Mouse (Mus musculus): ENCODE measurements around the gene Abca13. TPM values are rescaled to one million over a fixed set of nuclear protein-coding genes. Genes with fewer than 3 reads are reported as not detected.
"Not testable (repeated sequence)": the region's sequence is repeated elsewhere in the genome, so short reads cannot be mapped to it uniquely, and the experiment has no call there.

Abca13 gene
- polyA plus RNA-seq, 1 experiment from 2014 or later = 0.04 TPM

- Histone ChIP-seq H3K27me3 (no peaks in the 10 kb centered on the region), H3K36me3 (no peaks in the 10 kb centered on the region), H3K27ac (no peak overlapping the region), H3K9me3 (no peaks in the 10 kb centered on the region), H3K4me1 (replicated peaks) (no peaks in the 10 kb centered on the region), H3K4me3 (replicated peaks) (no peak overlapping the region), H3K4me2 (replicated peaks) (no peak overlapping the region), H3K9ac (replicated peaks) (no peak overlapping the region)
- no peak for ATAC-seq
- WGBS = 70% methylated on average over 2 of the region's 2 CpGs
Observed at GRCm38 (mm10) chr11:9199868-9200267, 8.1 kb downstream of the Abca13 start.

GRCm38 (mm10) chr11:9210707-9211106 lies 19.0 kb downstream of the Abca13 start:
- no peak overlapping the region for H3K4me2 ChIP-seq (replicated peaks)
- H3K4me3 ChIP-seq (replicated peaks) = no peak overlapping the region
- H3K9ac ChIP-seq (replicated peaks) = no peak overlapping the region
- 66% methylated on average over 8 of the region's 8 CpGs for WGBS
- no peak overlapping the region for H3K27ac ChIP-seq
- H3K4me1 ChIP-seq (replicated peaks) = no peaks in the 10 kb centered on the region
- no peaks in the 10 kb centered on the region for H3K36me3 ChIP-seq
- ATAC-seq = no peak
- no peaks in the 10 kb centered on the region for H3K27me3 ChIP-seq
- no peaks in the 10 kb centered on the region for H3K9me3 ChIP-seq

- ATAC-seq = no peak
- 92% methylated on average over 9 of the region's 9 CpGs for WGBS
- H3K4me2 ChIP-seq (replicated peaks) = no peak overlapping the region
- no peaks in the 10 kb centered on the region for H3K4me1 ChIP-seq (replicated peaks)
- H3K9ac ChIP-seq (replicated peaks) = no peak overlapping the region
- H3K4me3 ChIP-seq (replicated peaks) = no peak overlapping the region
- H3K36me3 ChIP-seq = no peaks in the 10 kb centered on the region
- no peaks in the 10 kb centered on the region for H3K9me3 ChIP-seq
- no peaks in the 10 kb centered on the region for H3K27me3 ChIP-seq
- no peak overlapping the region for H3K27ac ChIP-seq
Observed at GRCm38 (mm10) chr11:9213580-9213979, 21.8 kb downstream of the Abca13 start.

GRCm38 (mm10) chr11:9216252-9216651 lies 24.5 kb downstream of the Abca13 start:
- H3K27ac ChIP-seq = no peak overlapping the region
- H3K4me3 ChIP-seq (replicated peaks) = no peak overlapping the region
- H3K36me3 ChIP-seq = no peaks in the 10 kb centered on the region
- H3K4me2 ChIP-seq (replicated peaks) = no peak overlapping the region
- H3K9ac ChIP-seq (replicated peaks) = no peak overlapping the region
- H3K27me3 ChIP-seq = no peaks in the 10 kb centered on the region
- ATAC-seq = no peak
- H3K4me1 ChIP-seq (replicated peaks) = no peaks in the 10 kb centered on the region
- 25% methylated on average over 4 of the region's 4 CpGs for WGBS
- no peaks in the 10 kb centered on the region for H3K9me3 ChIP-seq

GRCm38 (mm10) chr11:9220501-9220900 lies 28.8 kb downstream of the Abca13 start:
- H3K36me3 ChIP-seq = no peaks in the 10 kb centered on the region
- no peaks in the 10 kb centered on the region for H3K27me3 ChIP-seq
- H3K4me2 ChIP-seq (replicated peaks) = no peak overlapping the region
- no peaks in the 10 kb centered on the region for H3K4me1 ChIP-seq (replicated peaks)
- no peak overlapping the region for H3K9ac ChIP-seq (replicated peaks)
- no peak overlapping the region for H3K4me3 ChIP-seq (replicated peaks)
- H3K9me3 ChIP-seq = no peaks in the 10 kb centered on the region
- ATAC-seq = no peak
- H3K27ac ChIP-seq = no peak overlapping the region
- WGBS = 77% methylated on average over 3 of the region's 3 CpGs

- no peak overlapping the region for H3K4me2 ChIP-seq (replicated peaks)
- H3K9me3 ChIP-seq = no peaks in the 10 kb centered on the region
- no peaks in the 10 kb centered on the region for H3K4me1 ChIP-seq (replicated peaks)
- H3K4me3 ChIP-seq (replicated peaks) = no peak overlapping the region
- ATAC-seq = no peak
- no peaks in the 10 kb centered on the region for H3K27me3 ChIP-seq
- H3K27ac ChIP-seq = no peak overlapping the region
- no peak overlapping the region for H3K9ac ChIP-seq (replicated peaks)
- no peaks in the 10 kb centered on the region for H3K36me3 ChIP-seq
- WGBS = 98% methylated on average over 1 of the region's 1 CpGs
Observed at GRCm38 (mm10) chr11:9221646-9222045, 29.9 kb downstream of the Abca13 start.

GRCm38 (mm10) chr11:9226399-9226798 lies 34.7 kb downstream of the Abca13 start:
- H3K9me3 ChIP-seq = no peaks in the 10 kb centered on the region
- no peak overlapping the region for H3K4me2 ChIP-seq (replicated peaks)
- H3K27ac ChIP-seq = no peak overlapping the region
- H3K36me3 ChIP-seq = no peaks in the 10 kb centered on the region
- ATAC-seq = no peak
- no peak overlapping the region for H3K4me3 ChIP-seq (replicated peaks)
- H3K4me1 ChIP-seq (replicated peaks) = no peaks in the 10 kb centered on the region
- 86% methylated on average over 4 of the region's 4 CpGs for WGBS
- H3K27me3 ChIP-seq = no peaks in the 10 kb centered on the region
- no peak overlapping the region for H3K9ac ChIP-seq (replicated peaks)

- not testable (repeated sequence) for H3K4me3 ChIP-seq (replicated peaks); H3K36me3 ChIP-seq; H3K27ac ChIP-seq; H3K4me1 ChIP-seq (replicated peaks); H3K27me3 ChIP-seq; ATAC-seq; H3K9me3 ChIP-seq; H3K4me2 ChIP-seq (replicated peaks); H3K9ac ChIP-seq (replicated peaks)
- 89% methylated on average over 5 of the region's 5 CpGs for WGBS
Observed at GRCm38 (mm10) chr11:9249627-9250026, 57.9 kb downstream of the Abca13 start.

GRCm38 (mm10) chr11:9263072-9263471 lies 71.3 kb downstream of the Abca13 start:
- not testable (repeated sequence) for H3K36me3 ChIP-seq; ATAC-seq; H3K27me3 ChIP-seq; H3K4me1 ChIP-seq (replicated peaks); H3K4me3 ChIP-seq (replicated peaks); H3K27ac ChIP-seq; H3K4me2 ChIP-seq (replicated peaks); H3K9me3 ChIP-seq; H3K9ac ChIP-seq (replicated peaks)
- WGBS = 51% methylated on average over 3 of the region's 3 CpGs

- WGBS = 76% methylated on average over 3 of the region's 3 CpGs
- no peaks in the 10 kb centered on the region for H3K36me3 ChIP-seq
- no peak for ATAC-seq
Observed at GRCm38 (mm10) chr11:9269090-9269489, 77.3 kb downstream of the Abca13 start.

GRCm38 (mm10) chr11:9285204-9285603 lies 93.5 kb downstream of the Abca13 start:
- no peak overlapping the region for H3K27ac ChIP-seq
- WGBS = 90% methylated on average over 3 of the region's 3 CpGs
- no peaks in the 10 kb centered on the region for H3K36me3 ChIP-seq
- no peak for ATAC-seq
- H3K9ac ChIP-seq (replicated peaks) = no peak overlapping the region
- H3K4me2 ChIP-seq (replicated peaks) = no peak overlapping the region
- H3K4me3 ChIP-seq (replicated peaks) = no peak overlapping the region
- H3K4me1 ChIP-seq (replicated peaks) = no peaks in the 10 kb centered on the region
- H3K9me3 ChIP-seq = no peaks in the 10 kb centered on the region
- no peaks in the 10 kb centered on the region for H3K27me3 ChIP-seq

More at GRCm38 (mm10) chr11:9269090-9269489, 77.3 kb downstream of the Abca13 start:
- H3K9me3 ChIP-seq = no peaks in the 10 kb centered on the region
- H3K4me3 ChIP-seq (replicated peaks) = no peak overlapping the region
- H3K4me2 ChIP-seq (replicated peaks) = no peak overlapping the region
- no peak overlapping the region for H3K27ac ChIP-seq
- no peak overlapping the region for H3K9ac ChIP-seq (replicated peaks)
- H3K4me1 ChIP-seq (replicated peaks) = no peaks in the 10 kb centered on the region
- H3K27me3 ChIP-seq = no peaks in the 10 kb centered on the region

GRCm38 (mm10) chr11:9285759-9286158 lies 94.0 kb downstream of the Abca13 start:
- no peaks in the 10 kb centered on the region for H3K36me3 ChIP-seq
- H3K27ac ChIP-seq = no peak overlapping the region
- no peaks in the 10 kb centered on the region for H3K9me3 ChIP-seq
- H3K27me3 ChIP-seq = no peaks in the 10 kb centered on the region
- no peak overlapping the region for H3K4me3 ChIP-seq (replicated peaks)
- no peak overlapping the region for H3K9ac ChIP-seq (replicated peaks)
- H3K4me2 ChIP-seq (replicated peaks) = no peak overlapping the region
- 87% methylated on average over 3 of the region's 3 CpGs for WGBS
- H3K4me1 ChIP-seq (replicated peaks) = no peaks in the 10 kb centered on the region
- no peak for ATAC-seq

- Histone ChIP-seq H3K27me3 (no peaks in the 10 kb centered on the region), H3K36me3 (no peaks in the 10 kb centered on the region), H3K9ac (replicated peaks) (no peak overlapping the region), H3K27ac (no peak overlapping the region), H3K9me3 (no peaks in the 10 kb centered on the region), H3K4me1 (replicated peaks) (no peaks in the 10 kb centered on the region), H3K4me3 (replicated peaks) (no peak overlapping the region), H3K4me2 (replicated peaks) (no peak overlapping the region)
- WGBS = 86% methylated on average over 7 of the region's 7 CpGs
- no peak for ATAC-seq
Observed at GRCm38 (mm10) chr11:9291168-9291567, 99.4 kb downstream of the Abca13 start.

Data from midbrain, embryonic 13.5 days (tissue).